Mouse (Mus musculus) stomach, embryonic 14.5 days (tissue): Measurements from ENCODE around the gene Nfix. TPM values are rescaled to one million over a fixed set of nuclear protein-coding genes. Genes with fewer than 3 reads are reported as not detected.

Experiments
- ATAC-seq: fragments of 200-750 bp; cut with Nextera tagmentation; 2 replicates; pipeline ENCODE4 v1.8.0; 2017; ENCODE audit warnings: low read depth, moderate TSS enrichment; ENCODE audit not compliant: insufficient number of reproducible peaks, insufficient read depth, low FRiP score
- H3K27ac ChIP-seq: fragments of 300-500 bp; sonication (generic); 2 replicates; pipeline ENCODE4 v1.5.1; 2014; ENCODE audit warnings: mild to moderate bottlenecking, low read length, moderate library complexity, mixed read lengths
- H3K27me3 ChIP-seq: fragments of 300-500 bp; sonication (generic); 2 replicates; pipeline ENCODE4 v1.6.1; 2014; ENCODE audit warnings: low read length, control low read depth, mixed read lengths; ENCODE audit not compliant: control insufficient read depth, insufficient read depth
- H3K36me3 ChIP-seq: fragments of 300-500 bp; sonication (generic); 2 replicates; pipeline ENCODE4 v1.6.1; 2014; ENCODE audit warnings: mild to moderate bottlenecking, control low read depth, low read length, moderate library complexity, mixed read lengths; ENCODE audit not compliant: control insufficient read depth, insufficient read depth
- H3K4me1 ChIP-seq: fragments of 300-500 bp; sonication (generic); 2 replicates; pipeline ENCODE4 v1.6.1; 2014; ENCODE audit warnings: low read length, control low read depth, mixed read lengths; ENCODE audit not compliant: control insufficient read depth, insufficient read depth
- H3K4me2 ChIP-seq: fragments of 300-500 bp; sonication (generic); replicated peaks from 2 replicates; pipeline ENCODE4 v1.6.1; 2014; ENCODE audit warnings: low read depth, low read length, control low read depth
- H3K4me3 ChIP-seq: fragments of 300-500 bp; sonication (generic); 2 replicates; pipeline ENCODE4 v1.5.1; 2014; ENCODE audit warnings: low read depth, low read length, control low read depth
- H3K9ac ChIP-seq: fragments of 300-500 bp; sonication (generic); replicated peaks from 2 replicates; pipeline ENCODE4 v1.6.1; 2014; ENCODE audit warnings: low read depth, mild to moderate bottlenecking, control low read depth, low read length, moderate library complexity, mixed read lengths
- H3K9me3 ChIP-seq: fragments of 300-500 bp; sonication (generic); 2 replicates; pipeline ENCODE4 v1.6.1; 2016; ENCODE audit warnings: low read depth, low read length, control low read depth; ENCODE audit not compliant: control insufficient read depth
- whole genome bisulfite sequencing: fragments of 180-500 bp; shearing (Covaris S2); extraction: QIAGEN DNeasy Blood & Tissue Kit; methylation state at CpG from one replicate; pipeline ENCODE4 v1.1.7; 2014; 5-methylcytosine and 5-hydroxymethylcytosine counted together
- polyA plus RNA-seq: library from polyadenylated mRNA; unstranded; fragments of >200 nt; fragmentation: Nextera tagmentation; extraction: Ambion mirVana; gene quantifications from 2 replicates; pipeline ENCODE4 v1.2.1, GENCODE M21; 2014

Nfix gene
- polyA plus RNA-seq, 1 experiment from 2014 or later, result 37.8 TPM

DNA sequence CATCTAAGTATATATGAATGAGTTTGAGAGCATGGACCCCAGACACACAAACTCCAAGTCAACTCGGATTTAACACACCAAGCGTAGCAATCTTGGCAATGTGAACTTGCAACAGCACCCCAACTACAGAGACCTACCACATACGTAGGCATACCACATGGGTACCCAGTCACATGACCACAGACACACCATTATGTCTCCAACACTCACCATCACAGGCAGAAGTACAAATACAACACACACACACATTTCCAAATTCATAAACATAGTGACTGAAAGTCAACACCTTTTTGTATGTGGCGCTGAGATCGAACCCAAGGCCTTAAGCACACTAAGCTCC lies 9.8 kb upstream of the Nfix start:
- no peak overlapping the region for H3K4me3 ChIP-seq
- H3K27ac ChIP-seq, result no peak overlapping the region
- no peak for ATAC-seq
- H3K4me1 ChIP-seq, result no peaks in the 10 kb centered on the region
- H3K27me3 ChIP-seq, result peaks cover 12% of the 10 kb centered on the region; the same call in 1 of the 2 replicates
- 77% methylated on average over 5 of the region's 5 CpGs for WGBS
- H3K9ac ChIP-seq, result no peak overlapping the region
- no peak overlapping the region for H3K4me2 ChIP-seq
- H3K36me3 ChIP-seq, result no peaks in the 10 kb centered on the region
- H3K9me3 ChIP-seq, result no peaks in the 10 kb centered on the region

DNA sequence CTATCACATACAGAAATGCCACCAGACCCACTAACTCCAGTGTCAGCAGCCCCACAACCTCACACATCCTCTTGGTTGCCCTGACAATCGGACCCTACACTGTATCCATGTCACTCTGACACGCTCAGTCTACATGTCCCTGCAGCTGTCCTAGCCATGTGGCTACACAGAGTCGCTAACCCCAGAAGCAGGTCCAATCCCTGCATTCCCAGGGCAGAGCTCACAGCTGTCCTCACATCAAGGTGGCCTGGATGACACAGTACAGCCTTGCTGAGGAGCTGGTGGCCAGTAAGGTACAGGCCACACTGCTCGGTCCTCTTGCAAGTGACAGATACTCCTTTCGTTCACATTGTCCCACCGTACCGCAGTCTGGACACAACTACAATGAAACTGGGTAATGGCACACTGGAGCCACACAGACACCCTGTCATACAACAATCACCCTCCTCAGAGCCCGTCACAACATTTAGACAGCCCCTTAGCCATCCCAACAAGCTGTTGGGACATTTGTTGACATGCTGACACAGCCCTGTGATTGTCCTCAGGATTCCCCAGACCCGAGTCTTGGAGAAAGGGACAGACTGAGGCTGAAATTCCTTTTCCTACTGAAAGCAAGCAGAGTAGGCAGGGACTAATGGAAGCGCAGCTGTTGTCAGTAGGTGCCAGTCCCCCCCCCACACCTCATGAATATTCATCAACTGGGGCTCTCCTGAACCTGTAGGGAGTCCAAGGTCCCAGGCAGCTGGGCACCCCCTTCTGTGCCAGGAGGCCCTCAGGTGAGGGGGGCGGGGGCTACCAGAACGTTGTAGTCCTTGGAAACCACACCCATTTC lies 9.2 kb upstream of the Nfix start:
- Histone ChIP-seq H3K9ac (no peak overlapping the region), H3K36me3 (no peaks in the 10 kb centered on the region), H3K4me3 (no peak overlapping the region), H3K4me1 (no peaks in the 10 kb centered on the region), H3K4me2 (no peak overlapping the region), H3K27ac (no peak overlapping the region), H3K9me3 (no peaks in the 10 kb centered on the region), H3K27me3 (peaks cover 13% of the 10 kb centered on the region; the same call in 1 of the 2 replicates)
- ATAC-seq, result no peak
- WGBS, result 57% methylated on average over 12 of the region's 12 CpGs

DNA sequence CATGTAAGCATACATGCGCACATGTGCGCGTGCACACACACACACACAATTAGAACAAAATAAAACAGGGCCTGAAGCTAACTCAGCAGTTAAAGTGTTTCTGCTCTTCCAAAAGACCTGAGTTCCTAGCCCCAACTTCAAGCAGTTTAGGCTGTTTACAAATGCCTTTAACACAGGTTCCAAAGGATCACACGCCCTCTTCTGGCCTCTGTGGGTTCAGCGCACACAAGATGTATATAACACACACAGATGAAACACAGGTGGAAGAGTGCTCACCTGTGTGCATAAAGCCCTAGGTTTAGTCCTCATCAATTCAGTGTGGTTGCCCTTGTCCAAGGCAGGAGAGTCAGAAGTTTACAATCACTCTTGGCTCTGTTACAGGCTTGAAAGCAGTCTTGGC lies 5.9 kb upstream of the Nfix start:
- Histone ChIP-seq H3K36me3 (no peaks in the 10 kb centered on the region), H3K4me3 (no peak overlapping the region), H3K9me3 (no peaks in the 10 kb centered on the region), H3K9ac (no peak overlapping the region), H3K4me2 (no peak overlapping the region), H3K27me3 (peaks cover 9% of the 10 kb centered on the region; the same call in 1 of the 2 replicates), H3K27ac (no peak overlapping the region), H3K4me1 (no peaks in the 10 kb centered on the region)
- ATAC-seq, result no peak
- 92% methylated on average over 5 of the region's 5 CpGs for WGBS

DNA sequence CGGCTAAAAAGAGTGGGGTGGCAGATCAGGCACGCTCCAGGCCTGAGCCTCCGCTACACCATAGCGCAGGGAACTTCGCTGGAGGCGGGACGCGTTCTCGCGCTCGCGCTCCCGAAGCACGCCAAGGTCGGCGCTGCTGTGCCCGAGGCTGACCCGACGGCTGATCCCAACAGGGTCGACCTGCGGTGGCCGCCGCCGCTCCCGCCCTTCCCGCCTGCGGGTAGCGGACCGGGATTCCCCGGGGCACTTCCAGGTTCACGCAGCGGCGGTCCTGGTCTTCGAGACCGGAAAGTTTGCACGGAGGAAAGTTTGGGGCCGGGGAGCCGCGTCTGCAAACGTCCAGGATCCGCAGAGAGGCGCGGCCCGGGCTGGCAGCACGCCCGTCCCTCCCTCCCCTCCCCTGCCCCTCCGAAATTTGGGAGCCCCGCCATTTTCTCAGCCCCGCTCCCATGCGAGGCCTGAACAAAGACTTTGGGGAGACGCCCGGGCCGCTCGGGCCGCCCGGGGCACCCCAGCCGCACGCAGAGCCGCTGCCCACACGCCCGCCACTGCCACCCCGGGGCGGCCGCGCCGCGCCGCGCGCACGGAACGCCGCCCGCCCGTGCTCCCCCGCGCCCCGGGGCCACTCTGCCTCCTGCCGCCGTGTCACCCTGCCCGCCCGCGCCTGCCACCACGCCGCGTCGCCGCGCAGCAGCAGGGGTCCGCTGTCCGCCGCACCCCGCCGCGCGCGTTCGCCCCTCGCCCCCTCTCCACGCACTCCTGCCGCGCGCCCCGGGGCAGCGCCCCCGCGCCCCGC lies 810 bp downstream of the Nfix start:
- Histone ChIP-seq H3K27me3 (peaks cover 12% of the 10 kb centered on the region; the same call in 1 of the 2 replicates), H3K27ac (peak overlapping the region; percentile 27), H3K9ac (peak overlapping the region; percentile 97), H3K36me3 (peaks cover 12% of the 10 kb centered on the region), H3K4me2 (peak overlapping the region; percentile 83), H3K9me3 (no peaks in the 10 kb centered on the region), H3K4me3 (peak overlapping the region; percentile 61), H3K4me1 (peaks cover 23% of the 10 kb centered on the region; the same call in 1 of the 2 replicates)
- peak; percentile 4; the same call in 1 of the 2 replicates for ATAC-seq
- under 1% methylated on average over 79 of the region's 108 CpGs for WGBS

DNA sequence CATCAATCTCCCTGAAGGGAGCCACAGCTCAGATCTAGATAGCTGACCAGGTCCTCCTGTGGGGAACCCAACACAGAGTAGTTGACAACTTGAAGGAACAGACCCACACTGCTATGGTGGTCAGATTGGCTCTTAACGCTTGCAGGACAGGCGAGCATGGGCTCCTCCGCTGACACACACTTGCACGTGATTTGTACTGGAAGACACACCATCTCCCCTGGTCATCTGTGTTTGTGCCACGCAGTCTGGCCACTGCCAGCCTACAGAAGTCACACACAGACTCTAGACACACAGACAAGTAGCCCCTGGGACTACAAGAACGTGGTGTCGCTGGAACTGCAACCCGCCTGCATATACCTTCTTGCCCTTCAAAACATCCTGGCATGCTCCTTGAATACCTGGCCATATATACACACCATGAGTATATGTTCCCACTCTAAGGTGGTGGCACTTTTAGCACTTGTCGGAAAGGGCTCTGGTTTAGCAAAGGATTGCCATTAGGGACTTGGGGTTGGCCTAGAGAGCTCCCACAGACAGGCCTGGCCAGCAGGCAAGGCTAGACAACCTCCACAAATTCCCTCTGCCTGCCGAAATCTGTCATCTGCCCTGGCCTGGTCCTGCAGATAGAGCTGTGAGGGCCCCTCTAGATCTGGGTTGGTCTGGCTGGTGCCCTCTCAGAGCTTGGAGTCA lies 1.6 kb downstream of the Nfix start:
- Histone ChIP-seq H3K36me3 (peaks cover 12% of the 10 kb centered on the region), H3K4me2 (peak overlapping the region; percentile 83), H3K27ac (peak overlapping the region; percentile 27; the same call in 1 of the 2 replicates), H3K4me1 (peaks cover 29% of the 10 kb centered on the region; the same call in 1 of the 2 replicates), H3K9ac (peak overlapping the region; percentile 97), H3K9me3 (no peaks in the 10 kb centered on the region), H3K4me3 (peak overlapping the region; percentile 61), H3K27me3 (peaks cover 12% of the 10 kb centered on the region; the same call in 1 of the 2 replicates)
- 54% methylated on average over 10 of the region's 10 CpGs for WGBS
- no peak for ATAC-seq

DNA sequence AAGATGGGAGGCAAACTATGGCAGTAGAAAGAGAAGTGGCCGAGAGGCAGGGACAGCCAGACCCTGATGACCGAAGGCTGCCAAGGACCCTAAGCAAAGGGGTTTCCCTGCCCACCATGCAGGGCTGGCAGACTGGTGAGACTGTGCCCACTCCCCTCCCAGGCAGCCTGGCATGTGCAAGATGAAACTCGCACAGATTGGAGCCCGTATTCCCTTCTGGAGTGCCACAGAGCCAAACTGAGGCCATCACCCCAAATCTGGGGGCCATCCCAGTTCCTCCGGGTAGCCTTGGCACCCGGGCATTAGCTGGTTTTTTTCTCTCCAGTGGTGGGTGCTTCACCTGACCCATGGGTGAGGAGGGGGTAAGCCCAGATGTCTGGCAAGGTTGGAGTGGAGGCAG lies 2.2 kb downstream of the Nfix start:
- H3K4me2 ChIP-seq, result peak overlapping the region; percentile 83; the same call in 1 of the 2 replicates
- no peak overlapping the region for H3K27ac ChIP-seq
- H3K27me3 ChIP-seq, result peaks cover 12% of the 10 kb centered on the region; the same call in 1 of the 2 replicates
- peak overlapping the region; percentile 61; the same call in 1 of the 2 replicates for H3K4me3 ChIP-seq
- H3K36me3 ChIP-seq, result peaks cover 12% of the 10 kb centered on the region
- 70% methylated on average over 6 of the region's 6 CpGs for WGBS
- no peak for ATAC-seq
- H3K9me3 ChIP-seq, result no peaks in the 10 kb centered on the region
- no peak overlapping the region for H3K9ac ChIP-seq
- H3K4me1 ChIP-seq, result peaks cover 30% of the 10 kb centered on the region; the same call in 1 of the 2 replicates

DNA sequence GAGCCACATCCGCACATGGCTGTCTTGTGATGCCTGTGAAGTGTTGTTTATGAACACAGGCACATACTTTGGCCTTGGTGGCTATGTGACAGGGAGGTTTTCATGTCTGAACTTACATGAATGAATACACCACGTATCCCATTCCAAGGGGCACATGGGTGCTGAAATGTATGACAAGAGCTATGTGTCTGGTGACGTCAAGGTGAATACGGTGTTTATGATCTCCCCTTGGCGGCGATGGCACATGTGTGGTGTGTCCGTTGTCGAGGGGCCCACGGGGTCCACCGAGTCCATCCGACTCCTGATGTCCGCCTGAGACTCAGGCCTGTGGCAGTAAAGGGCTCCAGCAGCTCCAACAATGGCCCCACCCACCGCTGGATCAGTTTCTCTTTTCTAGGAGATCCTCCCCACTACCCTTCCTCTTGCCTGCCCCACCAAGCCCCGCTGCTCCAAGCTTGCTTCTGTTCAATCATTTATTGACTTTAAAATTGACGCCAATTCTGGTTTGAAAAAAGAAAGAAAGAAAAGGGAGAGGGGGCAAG lies 2.8 kb downstream of the Nfix start:
- ATAC-seq, result no peak
- H3K36me3 ChIP-seq, result peaks cover 12% of the 10 kb centered on the region
- H3K9me3 ChIP-seq, result no peaks in the 10 kb centered on the region
- no peak overlapping the region for H3K4me3 ChIP-seq
- H3K9ac ChIP-seq, result no peak overlapping the region
- peaks cover 9% of the 10 kb centered on the region; the same call in 1 of the 2 replicates for H3K27me3 ChIP-seq
- 82% methylated on average over 15 of the region's 15 CpGs for WGBS
- H3K27ac ChIP-seq, result no peak overlapping the region
- H3K4me1 ChIP-seq, result peaks cover 30% of the 10 kb centered on the region; the same call in 1 of the 2 replicates
- no peak overlapping the region for H3K4me2 ChIP-seq
